Mouse (Mus musculus) forebrain, embryonic 11.5 days (tissue): ENCODE measurements at regions not wholly inside any gene's neighbourhood (a gene's known extent, or its start where the extent isn't known, plus 50 kb on each side); places are given as distances from the start of the nearest gene placed in this dataset.
A peak's percentile ranks its signal among the peaks of the same experiment; 100 is the strongest.
"Not testable (repeated sequence)": the region's sequence is repeated elsewhere in the genome, so short reads cannot be mapped to it uniquely, and the experiment has no call there.

Experiments
- ATAC-seq: fragments of 200-750 bp; cut with Nextera tagmentation; replicated peaks from 2 replicates; pipeline ENCODE4 v1.8.0; 2017; ENCODE audit warnings: moderate TSS enrichment; ENCODE audit not compliant: low FRiP score
- DNase-seq: peaks from one replicate; pipeline ENCODE4 v3.0.0-alpha.2; 2017; ENCODE audit warnings: low spot score
- H3K27ac ChIP-seq: fragments of 300-500 bp; sonication (generic); 2 replicates; pipeline ENCODE4 v1.5.1; 2014; ENCODE audit warnings: low read depth, low read length
- H3K27me3 ChIP-seq: fragments of 300-500 bp; sonication (generic); 2 replicates; pipeline ENCODE4 v1.6.1; 2014; ENCODE audit warnings: mild to moderate bottlenecking, low read length, mixed read lengths; ENCODE audit not compliant: control insufficient read depth, insufficient read depth
- H3K36me3 ChIP-seq: fragments of 300-500 bp; sonication (generic); 2 replicates; pipeline ENCODE4 v1.6.1; 2014; ENCODE audit warnings: mild to moderate bottlenecking, low read length, moderate library complexity, mixed read lengths; ENCODE audit not compliant: control insufficient read depth, insufficient read depth
- H3K4me1 ChIP-seq: fragments of 300-500 bp; sonication (generic); replicated peaks from 2 replicates; pipeline ENCODE4 v1.6.1; 2014; ENCODE audit warnings: low read length, mixed read lengths; ENCODE audit not compliant: control insufficient read depth, insufficient read depth
- H3K4me2 ChIP-seq: fragments of 300-500 bp; sonication (generic); 2 replicates; pipeline ENCODE4 v1.6.1; 2014; ENCODE audit warnings: low read depth, mild to moderate bottlenecking, low read length, moderate library complexity, mixed read lengths; ENCODE audit not compliant: severe bottlenecking
- H3K4me3 ChIP-seq: fragments of 300-500 bp; sonication (generic); 2 replicates; pipeline ENCODE4 v1.5.1; 2014; ENCODE audit warnings: low read depth, low read length
- H3K9ac ChIP-seq: fragments of 300-500 bp; sonication (generic); 2 replicates; pipeline ENCODE4 v1.6.1; 2014; ENCODE audit warnings: low read length
- H3K9me3 ChIP-seq: fragments of 300-500 bp; sonication (generic); 2 replicates; pipeline ENCODE4 v1.6.1; 2016; ENCODE audit warnings: low read length, mixed read lengths; ENCODE audit not compliant: control insufficient read depth
- WGBS: fragments of 180-500 bp; shearing (Covaris S2); extraction: QIAGEN DNeasy Blood & Tissue Kit; methylation state at CpG from one replicate; pipeline ENCODE4 v1.1.7; 2014; 5-methylcytosine and 5-hydroxymethylcytosine counted together

DNA sequence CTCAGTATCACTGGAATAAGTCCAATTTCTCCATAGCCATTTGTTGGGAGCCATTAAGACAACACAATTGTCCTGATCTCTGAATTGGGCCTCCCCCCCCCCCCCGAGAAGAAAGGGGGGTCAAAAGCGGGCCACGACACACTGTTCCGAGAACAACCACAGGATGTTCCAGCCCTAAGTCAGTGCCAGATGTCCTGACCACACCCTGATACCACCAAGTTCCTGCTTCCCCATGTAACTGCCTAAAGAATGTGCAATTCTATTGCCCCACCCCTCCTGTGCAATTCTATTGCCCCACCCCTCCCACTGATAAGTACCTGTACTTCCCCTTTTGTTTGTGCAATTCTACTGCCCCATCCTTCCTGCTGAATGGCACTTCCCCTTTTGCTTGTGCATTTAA, 80.4 kb downstream of the Enc1 start:
- WGBS = 77% methylated on average over 4 of the region's 4 CpGs
- not testable (repeated sequence) for H3K27me3 ChIP-seq, H3K9ac ChIP-seq, H3K36me3 ChIP-seq, H3K27ac ChIP-seq, H3K4me1 ChIP-seq, ATAC-seq, H3K4me2 ChIP-seq, H3K9me3 ChIP-seq, H3K4me3 ChIP-seq
- peak; percentile 0 for DNase-seq

DNA sequence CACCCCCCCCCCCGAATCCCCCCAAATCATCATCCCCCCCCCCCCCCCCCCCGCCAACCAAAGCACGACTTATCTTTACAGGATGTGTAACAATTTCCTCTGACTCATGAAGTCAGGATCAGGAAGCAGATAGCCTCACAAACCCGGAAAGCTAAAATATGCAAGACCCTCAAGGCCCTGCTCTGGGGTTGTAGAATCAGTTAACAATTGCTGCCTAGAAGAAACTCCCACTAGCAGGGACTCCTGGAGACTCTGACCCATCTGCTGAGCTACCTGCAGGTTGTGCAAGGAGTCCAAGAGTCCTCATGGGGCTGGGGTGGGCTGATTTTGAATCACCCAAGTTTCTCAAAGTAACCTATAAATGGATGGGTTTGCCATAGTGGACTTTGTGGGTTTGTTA, 79.9 kb downstream of the Enc1 start:
- ATAC-seq (no peak), DNase-seq (peak; percentile 21)
- H3K27me3 ChIP-seq = no peaks in the 10 kb centered on the region
- no peaks in the 10 kb centered on the region for H3K9me3 ChIP-seq
- WGBS = 35% methylated on average over 2 of the region's 4 CpGs
- H3K4me2 ChIP-seq = no peak overlapping the region
- H3K36me3 ChIP-seq = no peaks in the 10 kb centered on the region; the same call in 1 of the 2 replicates
- no peak overlapping the region for H3K27ac ChIP-seq
- no peak overlapping the region for H3K9ac ChIP-seq
- H3K4me3 ChIP-seq = no peak overlapping the region
- H3K4me1 ChIP-seq = peaks cover 3% of the 10 kb centered on the region

DNA sequence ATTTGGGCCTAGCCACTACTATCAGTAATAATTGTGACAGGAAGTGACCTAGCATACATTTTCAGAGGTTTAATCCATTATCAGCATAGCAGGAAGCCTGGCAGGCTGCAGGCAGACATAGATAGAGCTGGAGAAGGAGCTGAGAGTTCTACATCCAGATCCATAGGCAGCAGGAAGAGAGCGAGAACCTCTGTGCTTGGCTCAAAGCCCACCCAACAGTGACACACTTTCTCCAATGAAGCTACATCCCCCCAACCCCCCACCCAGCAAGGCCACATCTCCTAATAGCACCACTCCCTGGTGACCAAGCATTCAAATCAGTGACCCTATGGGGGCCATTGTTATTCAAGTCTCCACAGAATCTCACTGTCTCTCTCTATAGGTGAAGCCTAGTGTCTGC, 79.4 kb downstream of the Enc1 start:
- Histone ChIP-seq H3K4me1 (peaks cover 3% of the 10 kb centered on the region), H3K4me2 (no peak overlapping the region), H3K9ac (no peak overlapping the region), H3K4me3 (no peak overlapping the region), H3K9me3 (no peaks in the 10 kb centered on the region), H3K36me3 (no peaks in the 10 kb centered on the region; the same call in 1 of the 2 replicates), H3K27me3 (no peaks in the 10 kb centered on the region), H3K27ac (no peak overlapping the region)
- no peak for ATAC-seq
- WGBS = 85% methylated on average over 1 of the region's 1 CpGs
- DNase-seq = peak; percentile 35

DNA sequence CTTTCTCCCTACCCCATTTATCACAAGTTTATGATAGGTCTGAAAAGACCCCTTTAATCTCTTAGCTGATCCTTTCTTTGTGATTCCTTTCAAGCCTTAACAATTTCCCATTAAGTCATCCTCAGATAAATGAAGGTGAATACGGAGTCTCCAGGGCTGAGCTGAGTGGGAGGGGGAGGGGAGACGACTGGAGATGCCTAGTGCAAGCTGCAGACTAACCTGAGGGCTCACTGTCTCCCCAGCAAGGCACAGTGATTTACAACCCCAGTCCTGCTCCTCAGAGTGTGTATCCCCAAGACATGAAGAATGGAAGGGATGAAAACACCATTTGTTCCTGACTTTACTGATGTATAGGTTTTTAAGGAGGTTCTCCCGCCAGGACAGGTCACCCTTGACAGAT, 76.7 kb downstream of the Enc1 start:
- Histone ChIP-seq H3K27ac (peak overlapping the region; percentile 31; the same call in 1 of the 2 replicates), H3K4me2 (no peak overlapping the region), H3K4me1 (peaks cover 7% of the 10 kb centered on the region), H3K9me3 (no peaks in the 10 kb centered on the region), H3K4me3 (no peak overlapping the region), H3K9ac (no peak overlapping the region), H3K36me3 (no peaks in the 10 kb centered on the region), H3K27me3 (no peaks in the 10 kb centered on the region)
- DNase-seq (no peak), ATAC-seq (no peak)
- 24% methylated on average over 3 of the region's 3 CpGs for WGBS

GRCm38 (mm10) chr13:97312420-97313370, 71.8 kb downstream of the Enc1 start:
- H3K36me3 ChIP-seq = no peaks in the 10 kb centered on the region
- H3K9me3 ChIP-seq = no peaks in the 10 kb centered on the region
- no peak for ATAC-seq
- 72% methylated on average over 16 of the region's 16 CpGs for WGBS
- H3K4me3 ChIP-seq = no peak overlapping the region
- H3K27ac ChIP-seq = no peak overlapping the region
- peaks cover 12% of the 10 kb centered on the region for H3K4me1 ChIP-seq
- no peak for DNase-seq
- H3K4me2 ChIP-seq = no peak overlapping the region
- H3K27me3 ChIP-seq = no peaks in the 10 kb centered on the region
- no peak overlapping the region for H3K9ac ChIP-seq

GRCm38 (mm10) chr13:97311340-97311739, 70.4 kb downstream of the Enc1 start:
- 1% methylated on average over 4 of the region's 4 CpGs for WGBS
- H3K9ac ChIP-seq = no peak overlapping the region
- H3K9me3 ChIP-seq = no peaks in the 10 kb centered on the region
- H3K4me3 ChIP-seq = no peak overlapping the region
- H3K36me3 ChIP-seq = no peaks in the 10 kb centered on the region
- H3K4me2 ChIP-seq = no peak overlapping the region
- DNase-seq (no peak), ATAC-seq (peak; percentile 55; the same call in 1 of the 2 replicates)
- H3K27me3 ChIP-seq = no peaks in the 10 kb centered on the region
- H3K4me1 ChIP-seq = peaks cover 9% of the 10 kb centered on the region; the same call in 1 of the 2 replicates
- no peak overlapping the region; the same call in 1 of the 2 replicates for H3K27ac ChIP-seq

- 29% methylated on average over 3 of the region's 3 CpGs for WGBS
- Histone ChIP-seq H3K9ac (no peak overlapping the region), H3K4me1 (peaks cover 9% of the 10 kb centered on the region; the same call in 1 of the 2 replicates), H3K4me2 (no peak overlapping the region), H3K36me3 (no peaks in the 10 kb centered on the region), H3K27me3 (no peaks in the 10 kb centered on the region), H3K4me3 (no peak overlapping the region), H3K27ac (0 out of 2 replicates have a peak overlapping the region, but pooled peaks have one; percentile 25), H3K9me3 (no peaks in the 10 kb centered on the region)
- no peak; the same call in 1 of the 2 replicates for ATAC-seq
- peak; percentile 24 for DNase-seq
These were observed 69.9 kb downstream of the Enc1 start for GRCm38 (mm10) chr13:97310855-97311189.

DNA sequence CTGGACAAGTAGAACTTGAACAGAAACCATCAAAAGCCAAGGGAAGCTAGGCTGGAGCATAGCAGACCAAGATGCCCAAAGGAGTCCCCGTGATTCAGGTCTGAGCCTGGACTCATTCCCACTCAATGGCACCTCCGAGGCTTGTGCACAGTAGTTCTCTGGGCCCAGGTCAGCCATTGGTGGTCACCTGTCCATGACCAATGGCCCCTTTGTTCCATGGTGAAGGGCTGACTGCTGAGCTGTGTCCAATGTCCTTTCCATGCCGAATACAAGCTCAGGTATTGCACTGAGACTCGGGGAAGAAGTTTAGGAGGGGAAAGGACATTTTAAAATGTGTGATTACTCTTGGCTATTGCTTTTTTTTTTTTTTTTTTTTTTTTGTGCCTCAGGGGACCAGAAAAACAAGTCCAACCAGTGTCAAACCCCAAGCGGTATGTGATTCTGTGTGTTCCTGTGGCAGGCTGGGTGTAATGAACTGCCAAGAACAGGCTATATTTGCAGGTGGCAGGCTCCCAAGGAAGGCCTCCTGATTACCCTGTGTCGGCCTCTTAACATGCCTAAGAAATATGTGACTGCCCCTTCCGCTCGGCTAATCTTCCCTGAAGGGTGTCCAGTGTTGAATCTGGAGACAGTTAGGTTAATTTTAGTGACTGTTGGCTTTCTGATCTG, 69.4 kb downstream of the Enc1 start:
- H3K9ac ChIP-seq = no peak overlapping the region
- H3K27me3 ChIP-seq = no peaks in the 10 kb centered on the region
- no peak overlapping the region for H3K4me3 ChIP-seq
- H3K4me1 ChIP-seq = peaks cover 9% of the 10 kb centered on the region; the same call in 1 of the 2 replicates
- H3K4me2 ChIP-seq = no peak overlapping the region
- H3K36me3 ChIP-seq = no peaks in the 10 kb centered on the region
- H3K9me3 ChIP-seq = no peaks in the 10 kb centered on the region
- DNase-seq (no peak), ATAC-seq (no peak)
- H3K27ac ChIP-seq = no peak overlapping the region
- WGBS = 49% methylated on average over 8 of the region's 8 CpGs
